Mouse (Mus musculus): ENCODE measurements around the gene Kiss1r. TPM values are rescaled to one million over a fixed set of nuclear protein-coding genes. Genes with fewer than 3 reads are reported as not detected.

The Kiss1r gene
- polyA plus RNA-seq, 1 experiment from 2014 or later: 2.3 TPM

DNA sequence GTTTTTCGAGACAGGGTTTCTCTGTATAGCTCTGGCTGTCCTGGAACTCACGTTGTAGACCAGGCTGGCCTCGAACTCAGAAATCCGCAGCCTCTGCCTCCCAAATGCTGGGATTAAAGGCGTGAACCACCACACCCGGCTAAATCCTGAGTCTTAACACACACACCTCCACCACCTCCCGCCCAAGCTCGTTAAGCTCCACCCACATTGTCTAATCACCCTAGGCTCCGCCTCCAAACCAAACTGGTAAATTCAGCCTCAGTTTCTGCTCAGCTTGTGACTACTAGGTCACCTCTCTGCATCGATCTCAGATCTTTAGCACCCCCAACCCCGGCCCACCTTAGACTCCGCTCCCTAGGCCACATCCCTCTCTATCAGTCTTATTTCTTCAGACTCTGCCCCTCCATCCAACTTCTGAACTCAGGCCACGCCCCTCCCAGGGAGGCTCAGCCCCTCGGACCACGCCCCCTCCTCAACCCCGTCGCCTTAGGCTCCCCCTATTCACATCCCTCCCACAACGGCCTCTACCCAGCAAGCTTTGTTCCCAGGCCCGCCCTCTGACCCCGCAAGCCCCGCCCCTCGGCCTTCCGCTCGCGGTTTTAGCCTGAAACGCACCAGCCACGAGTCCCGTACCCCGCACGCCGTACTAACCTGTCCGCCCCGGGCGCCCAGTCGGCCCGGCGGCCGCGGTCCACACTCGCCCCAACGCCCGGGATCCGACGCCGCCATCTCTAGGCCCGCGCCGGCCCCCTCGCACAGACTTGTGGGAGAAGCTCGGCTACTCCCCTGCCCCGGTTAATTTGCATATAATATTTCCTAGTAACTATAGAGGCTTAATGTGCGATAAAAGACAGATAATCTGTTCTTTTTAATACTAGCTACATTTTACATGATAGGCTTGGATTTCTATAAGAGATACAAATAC lies 8.3 kb upstream of the Kiss1r start, which contains the start of gene Med16:
Gene Med16, minus strand, starts transcription at position 757 of the 925 bp plus-strand sequence.
- Histone ChIP-seq H3K36me3 (ENCODE audit: control insufficient read depth, insufficient read depth, low read length) (peaks cover 9% of the 10 kb centered on the region; the same call in 1 of the 2 replicates), H3K4me1 (ENCODE audit: control insufficient read depth, insufficient read depth, low read length) (peaks cover 4% of the 10 kb centered on the region; the same call in 1 of the 2 replicates), H3K9me3 (ENCODE audit: control insufficient read depth, low read length) (no peaks in the 10 kb centered on the region), H3K27me3 (ENCODE audit: control insufficient read depth, insufficient read depth, low read length) (no peaks in the 10 kb centered on the region), H3K9ac (replicated peaks; ENCODE audit: low read depth, low read length) (peak within 1 kb of the TSS; percentile 90), H3K4me3 (ENCODE audit: low read depth, low read length) (peak within 1 kb of the TSS; percentile 61), H3K4me2 (ENCODE audit: low read depth, low read length) (peak within 1 kb of the TSS; percentile 48), H3K27ac (ENCODE audit: low read depth, low read length) (peak within 1 kb of the TSS; percentile 99)
- ATAC-seq (ENCODE audit: low read depth): peak; percentile 93
- WGBS: 1% methylated on average over 52 of the region's 52 CpGs

DNA sequence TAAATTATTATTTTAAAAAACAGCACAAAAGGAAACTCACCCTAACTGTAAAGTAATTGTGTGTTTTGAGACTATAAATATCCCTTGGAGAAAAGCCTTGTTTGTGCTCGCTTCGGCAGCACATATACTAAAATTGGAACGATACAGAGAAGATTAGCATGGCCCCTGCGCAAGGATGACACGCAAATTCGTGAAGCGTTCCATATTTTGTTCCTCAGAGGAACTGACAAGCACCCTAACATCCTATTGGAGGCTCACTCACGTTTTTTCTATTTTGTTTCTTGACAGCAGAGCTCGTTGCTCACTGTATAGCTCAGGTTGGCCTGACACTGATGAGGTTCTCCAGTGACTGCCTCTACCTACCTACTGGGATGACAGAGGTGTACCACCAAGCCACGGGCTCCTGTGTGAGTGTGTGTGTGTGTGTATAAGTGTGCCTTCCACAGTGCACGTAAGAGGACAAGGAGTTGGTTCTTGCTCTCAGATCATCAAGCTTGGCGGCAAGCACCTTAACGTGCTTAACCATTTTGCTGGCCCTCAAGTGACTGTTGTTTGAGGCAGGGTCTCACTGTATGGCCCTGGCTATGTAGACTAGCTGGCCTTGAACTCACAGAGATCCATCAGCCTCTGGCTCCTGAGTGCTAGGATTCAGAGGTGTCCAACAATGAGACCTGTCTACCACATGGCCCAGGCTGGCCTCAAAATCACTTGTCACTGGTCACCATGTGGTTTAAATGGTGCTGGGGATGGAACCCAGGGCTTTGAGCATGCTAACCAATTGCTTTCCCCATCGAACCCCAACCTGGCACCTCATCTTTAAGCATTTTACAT lies 7.5 kb upstream of the Kiss1r start:
- H3K36me3 ChIP-seq (ENCODE audit: control insufficient read depth, insufficient read depth, low read length): peaks cover 9% of the 10 kb centered on the region; the same call in 1 of the 2 replicates
- 21% methylated on average over 14 of the region's 14 CpGs for WGBS
- no peaks in the 10 kb centered on the region for H3K9me3 ChIP-seq (ENCODE audit: control insufficient read depth, low read length)

DNA sequence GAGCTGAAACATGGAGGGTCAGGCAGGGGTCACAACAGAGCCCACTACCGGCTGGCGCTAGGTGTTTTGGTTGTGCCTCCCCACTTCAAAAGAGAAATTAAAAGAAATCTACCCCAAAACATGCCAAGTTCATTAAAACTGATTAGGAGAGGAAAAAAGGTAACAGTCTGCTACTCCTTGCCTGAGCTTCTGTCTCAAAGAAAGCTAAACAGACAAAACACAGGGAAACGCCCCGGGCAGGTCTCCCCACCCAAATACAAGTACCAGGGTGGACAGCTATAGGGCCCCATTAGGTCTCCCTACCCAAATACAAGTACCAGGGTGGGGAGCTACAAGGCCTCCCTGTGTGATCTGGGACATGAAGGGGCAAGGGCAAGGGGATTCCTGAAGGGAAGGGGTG lies 6.2 kb upstream of the Kiss1r start, which contains the start of gene Gm26602:
Gene Gm26602, plus strand, starts transcription at position 301 of the 400 bp plus-strand sequence.
- peak within 1 kb of the TSS; percentile 83; the same call in 1 of the 2 replicates for H3K27ac ChIP-seq (ENCODE audit: low read depth, low read length)
- 89% methylated on average over 4 of the region's 4 CpGs for WGBS
- H3K4me2 ChIP-seq (ENCODE audit: low read depth, low read length): no peak within 1 kb of the TSS
- H3K9me3 ChIP-seq (ENCODE audit: control insufficient read depth, low read length): no peaks in the 10 kb centered on the region
- H3K4me3 ChIP-seq (ENCODE audit: low read depth, low read length): no peak within 1 kb of the TSS; the same call in 1 of the 2 replicates
- H3K9ac ChIP-seq (replicated peaks; ENCODE audit: low read depth, low read length): no peak within 1 kb of the TSS
- H3K4me1 ChIP-seq (ENCODE audit: control insufficient read depth, insufficient read depth, low read length): peaks cover 16% of the 10 kb centered on the region
- peaks cover 9% of the 10 kb centered on the region; the same call in 1 of the 2 replicates for H3K36me3 ChIP-seq (ENCODE audit: control insufficient read depth, insufficient read depth, low read length)
- no peaks in the 10 kb centered on the region for H3K27me3 ChIP-seq (ENCODE audit: control insufficient read depth, insufficient read depth, low read length)
- ATAC-seq (ENCODE audit: low read depth): no peak

More for the DNA sequence above, 7.5 kb upstream of the Kiss1r start:
- Histone ChIP-seq H3K4me2 (ENCODE audit: low read depth, low read length) (peak overlapping the region; percentile 36), H3K27me3 (ENCODE audit: control insufficient read depth, insufficient read depth, low read length) (no peaks in the 10 kb centered on the region), H3K27ac (ENCODE audit: low read depth, low read length) (peak overlapping the region; percentile 83), H3K4me1 (ENCODE audit: control insufficient read depth, insufficient read depth, low read length) (peaks cover 7% of the 10 kb centered on the region), H3K9ac (replicated peaks; ENCODE audit: low read depth, low read length) (peak overlapping the region; percentile 90; the same call in 1 of the 2 replicates), H3K4me3 (ENCODE audit: low read depth, low read length) (peak overlapping the region; percentile 61)
- ATAC-seq (ENCODE audit: low read depth): peak; percentile 61

DNA sequence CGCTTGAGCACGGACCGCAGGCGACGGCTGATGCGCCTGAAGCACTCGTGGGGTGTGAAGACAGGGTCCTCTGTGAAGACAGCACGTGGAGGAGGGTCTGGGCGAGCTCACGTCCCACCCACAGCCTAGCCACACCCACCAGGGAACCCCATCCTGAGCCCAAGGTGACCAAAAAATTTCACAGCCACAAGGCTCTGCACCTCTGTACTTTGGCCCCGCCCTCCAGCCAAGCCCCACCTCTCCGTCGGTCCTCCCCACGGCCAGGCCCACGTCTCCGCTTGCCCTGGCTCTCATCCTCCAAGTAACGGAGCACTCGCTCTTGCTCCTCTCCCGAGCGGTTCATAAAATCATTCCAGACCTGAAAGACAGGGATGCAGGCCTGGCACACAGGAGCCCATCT lies 4.4 kb upstream of the Kiss1r start:
- no peak overlapping the region for H3K9ac ChIP-seq (replicated peaks; ENCODE audit: low read depth, low read length)
- no peak for ATAC-seq (ENCODE audit: low read depth)
- peaks cover 26% of the 10 kb centered on the region for H3K4me1 ChIP-seq (ENCODE audit: control insufficient read depth, insufficient read depth, low read length)
- H3K9me3 ChIP-seq (ENCODE audit: control insufficient read depth, low read length): no peaks in the 10 kb centered on the region
- H3K4me3 ChIP-seq (ENCODE audit: low read depth, low read length): no peak overlapping the region
- no peak overlapping the region for H3K4me2 ChIP-seq (ENCODE audit: low read depth, low read length)
- no peak overlapping the region for H3K27ac ChIP-seq (ENCODE audit: low read depth, low read length)
- peaks cover under 1% of the 10 kb centered on the region; the same call in 1 of the 2 replicates for H3K27me3 ChIP-seq (ENCODE audit: control insufficient read depth, insufficient read depth, low read length)
- H3K36me3 ChIP-seq (ENCODE audit: control insufficient read depth, insufficient read depth, low read length): peaks cover 9% of the 10 kb centered on the region; the same call in 1 of the 2 replicates
- WGBS: 66% methylated on average over 20 of the region's 20 CpGs

DNA sequence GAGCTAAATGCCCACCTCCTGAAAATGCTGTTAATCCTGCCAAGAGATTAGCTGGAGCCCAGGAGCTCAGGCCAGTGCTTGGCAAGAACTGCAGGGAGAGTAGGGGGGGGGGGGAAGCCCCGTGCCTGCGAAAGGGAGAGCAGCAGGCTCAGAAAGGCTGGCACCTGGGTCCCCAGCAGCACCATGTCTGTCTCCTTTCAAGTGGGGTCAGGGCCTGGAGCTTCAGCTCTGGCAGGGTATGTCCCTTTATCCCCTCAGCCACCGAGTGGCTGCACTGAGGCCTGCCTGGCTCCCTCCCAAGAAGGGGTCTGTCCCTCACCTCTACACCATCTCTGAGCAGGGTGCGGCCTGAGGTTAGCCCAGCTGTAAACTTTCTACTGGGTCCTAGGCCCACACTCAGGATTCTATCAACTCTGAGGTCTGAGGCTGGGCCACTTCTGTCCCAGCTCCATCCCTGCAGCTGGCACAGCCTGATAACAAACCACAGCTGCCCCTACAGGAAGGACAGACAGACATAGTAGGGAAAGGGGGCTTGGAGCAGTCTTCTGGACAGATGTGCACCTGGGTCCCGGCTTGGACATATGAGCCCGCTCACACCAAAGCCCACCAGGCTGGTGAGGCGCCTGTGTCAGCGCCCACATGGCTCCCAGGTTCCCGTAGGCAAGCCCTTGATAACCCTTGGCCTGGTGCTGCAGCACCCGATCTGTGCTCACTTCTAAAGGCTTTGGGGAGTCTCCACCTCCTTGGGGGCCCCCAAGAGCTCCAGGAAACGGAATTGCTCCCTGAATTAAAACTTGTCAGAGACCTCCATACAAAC lies 2.4 kb upstream of the Kiss1r start:
- peaks cover 19% of the 10 kb centered on the region for H3K27me3 ChIP-seq (ENCODE audit: control insufficient read depth, insufficient read depth, low read length)
- H3K36me3 ChIP-seq (ENCODE audit: control insufficient read depth, insufficient read depth, low read length): peaks cover 9% of the 10 kb centered on the region; the same call in 1 of the 2 replicates
- H3K9ac ChIP-seq (replicated peaks; ENCODE audit: low read depth, low read length): no peak overlapping the region
- no peak overlapping the region for H3K4me2 ChIP-seq (ENCODE audit: low read depth, low read length)
- ATAC-seq (ENCODE audit: low read depth): no peak
- 74% methylated on average over 10 of the region's 11 CpGs for WGBS
- H3K27ac ChIP-seq (ENCODE audit: low read depth, low read length): no peak overlapping the region
- no peak overlapping the region for H3K4me3 ChIP-seq (ENCODE audit: low read depth, low read length)
- no peaks in the 10 kb centered on the region for H3K9me3 ChIP-seq (ENCODE audit: control insufficient read depth, low read length)
- peaks cover 25% of the 10 kb centered on the region for H3K4me1 ChIP-seq (ENCODE audit: control insufficient read depth, insufficient read depth, low read length)

DNA sequence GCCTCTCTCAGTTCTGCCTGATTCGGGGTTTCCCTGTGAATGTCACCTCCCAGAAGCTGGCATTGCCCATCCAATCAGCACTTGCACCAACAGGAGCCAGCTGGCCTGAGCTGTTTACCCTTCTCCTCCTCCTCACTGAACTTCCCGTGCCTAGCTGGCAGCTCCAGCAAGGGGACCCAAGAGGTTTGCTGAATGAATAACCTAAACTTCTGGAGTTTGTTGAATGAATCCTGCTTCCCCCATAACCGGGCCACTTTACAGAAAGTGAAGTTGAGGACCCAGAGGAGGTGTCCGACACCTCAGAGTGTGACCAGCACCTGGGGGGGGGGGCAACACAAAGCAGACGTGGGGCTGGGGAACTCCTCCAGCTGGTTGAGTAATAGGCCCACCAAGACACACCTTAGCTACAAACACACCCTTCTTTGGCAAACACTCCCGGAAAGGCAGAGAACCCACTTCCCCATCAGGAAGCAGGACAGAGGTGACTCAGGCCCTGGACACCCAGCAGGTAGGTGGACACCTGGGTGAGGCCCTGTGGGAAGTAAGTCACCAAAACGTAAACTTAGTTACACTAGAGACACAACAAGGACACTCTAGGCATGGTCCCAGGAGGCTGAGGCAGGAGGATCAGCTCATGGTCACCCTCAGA lies 1.7 kb upstream of the Kiss1r start:
- H3K9me3 ChIP-seq (ENCODE audit: control insufficient read depth, low read length): no peaks in the 10 kb centered on the region
- H3K27ac ChIP-seq (ENCODE audit: low read depth, low read length): no peak overlapping the region
- H3K4me2 ChIP-seq (ENCODE audit: low read depth, low read length): peak overlapping the region; percentile 95; the same call in 1 of the 2 replicates
- no peak overlapping the region for H3K9ac ChIP-seq (replicated peaks; ENCODE audit: low read depth, low read length)
- no peak for ATAC-seq (ENCODE audit: low read depth)
- WGBS: 70% methylated on average over 7 of the region's 7 CpGs
- H3K4me1 ChIP-seq (ENCODE audit: control insufficient read depth, insufficient read depth, low read length): peaks cover 23% of the 10 kb centered on the region
- H3K36me3 ChIP-seq (ENCODE audit: control insufficient read depth, insufficient read depth, low read length): peaks cover 9% of the 10 kb centered on the region; the same call in 1 of the 2 replicates
- peaks cover 27% of the 10 kb centered on the region for H3K27me3 ChIP-seq (ENCODE audit: control insufficient read depth, insufficient read depth, low read length)
- peak overlapping the region; percentile 71; the same call in 1 of the 2 replicates for H3K4me3 ChIP-seq (ENCODE audit: low read depth, low read length)

DNA sequence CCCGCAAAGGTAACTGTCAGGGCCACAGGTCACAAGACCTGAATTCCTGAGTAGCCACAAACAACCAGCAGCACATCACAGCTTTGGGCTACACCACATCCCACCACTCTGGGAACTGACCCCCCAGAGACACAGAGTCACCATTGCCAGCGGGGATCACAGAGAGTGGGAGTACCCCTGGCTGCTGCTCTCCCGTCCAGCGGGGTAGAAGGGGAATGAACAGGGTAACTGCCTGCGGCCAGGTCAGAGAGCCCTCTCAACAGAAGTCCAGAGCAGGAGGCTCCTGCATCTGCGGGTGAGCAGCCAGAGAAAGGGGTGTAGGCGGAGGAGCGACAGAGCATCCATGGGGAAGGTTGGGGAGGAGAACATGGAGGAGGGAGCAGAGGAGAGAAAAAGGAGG lies 690 bp upstream of the Kiss1r start:
- Histone ChIP-seq H3K9me3 (ENCODE audit: control insufficient read depth, low read length) (no peaks in the 10 kb centered on the region), H3K4me3 (ENCODE audit: low read depth, low read length) (peak overlapping the region; percentile 71), H3K9ac (replicated peaks; ENCODE audit: low read depth, low read length) (peak overlapping the region; percentile 98), H3K36me3 (ENCODE audit: control insufficient read depth, insufficient read depth, low read length) (peaks cover 6% of the 10 kb centered on the region; the same call in 1 of the 2 replicates), H3K4me2 (ENCODE audit: low read depth, low read length) (peak overlapping the region; percentile 95), H3K4me1 (ENCODE audit: control insufficient read depth, insufficient read depth, low read length) (peaks cover 25% of the 10 kb centered on the region), H3K27me3 (ENCODE audit: control insufficient read depth, insufficient read depth, low read length) (peaks cover 37% of the 10 kb centered on the region), H3K27ac (ENCODE audit: low read depth, low read length) (peak overlapping the region; percentile 82; the same call in 1 of the 2 replicates)
- WGBS: 12% methylated on average over 8 of the region's 8 CpGs
- ATAC-seq (ENCODE audit: low read depth): no peak
